Mouse (Mus musculus) kidney, adult 10 weeks (tissue): Measurements from ENCODE around the gene Lig1. TPM values are rescaled to one million over a fixed set of nuclear protein-coding genes. Genes with fewer than 3 reads are reported as not detected.

ENCODE experiments used
- polyA plus RNA-seq: library from polyadenylated mRNA; stranded (reverse); fragments of 350-450 nt; fragmentation: Illumina TruSeq; extraction: RNeasy Lipid Tissue Mini Kit (QIAGEN cat#74804); gene quantifications from one replicate; pipeline ENCODE4 v1.2.3, GENCODE M21; 2014; ENCODE audit warnings: low read depth, low replicate concordance

Gene Lig1
- polyA plus RNA-seq, result 2.9 TPM

DNA sequence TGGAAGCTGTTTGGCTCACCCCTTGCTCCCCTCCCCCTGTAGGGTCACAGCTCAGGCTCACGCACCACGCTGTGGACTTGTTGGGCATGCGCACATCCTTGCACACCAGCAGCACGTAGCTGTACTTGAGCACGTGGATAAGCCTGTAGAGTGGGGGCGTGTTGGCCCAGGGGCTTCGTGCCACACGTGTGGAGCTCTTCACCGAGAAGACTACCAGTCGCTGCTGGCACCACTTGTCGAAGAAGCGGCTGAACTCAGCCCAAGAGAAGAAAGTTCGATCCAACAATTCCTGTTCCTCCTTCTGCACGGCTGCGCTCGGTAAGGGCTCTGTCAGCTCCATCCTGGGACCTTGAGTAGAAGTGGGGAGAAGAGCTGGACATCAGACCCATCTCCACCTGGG, at the start of gene Lig1:
TSS of gene Lig1 (plus strand) at position 203 of the 400 bp plus-strand sequence.

DNA sequence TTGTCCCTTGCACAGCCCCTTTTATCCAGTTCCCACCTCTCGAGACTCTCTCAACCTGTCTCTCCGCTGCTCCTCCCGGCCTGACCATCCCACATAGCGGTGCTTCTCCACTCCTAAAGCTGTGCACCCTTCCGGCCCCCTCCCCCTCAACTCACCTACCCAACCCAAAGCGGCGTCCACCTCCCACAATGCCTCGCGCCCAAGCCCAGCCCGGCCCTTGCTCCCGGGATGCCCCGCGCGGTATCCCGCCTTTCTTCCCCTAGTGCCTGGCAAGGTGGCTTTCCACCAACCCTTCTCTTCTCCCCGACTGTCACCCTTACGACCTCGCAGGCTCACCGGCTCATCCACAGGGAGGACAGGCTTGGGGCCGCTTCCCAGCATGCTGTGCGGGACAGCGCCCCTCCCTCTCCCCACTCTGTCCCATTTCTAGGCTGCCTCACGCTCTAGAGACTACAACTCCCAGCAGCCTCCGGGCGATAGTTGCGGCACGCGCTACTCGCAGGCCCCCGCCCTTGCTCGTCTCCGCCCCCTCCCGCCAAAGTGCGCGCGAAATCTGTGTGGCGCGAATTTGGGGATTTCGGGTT, 1.3 kb downstream of the Lig1 start, which contains the start of gene Zswim9:
TSS of gene Zswim9 (minus strand) at position 414 of the 584 bp plus-strand sequence.

DNA sequence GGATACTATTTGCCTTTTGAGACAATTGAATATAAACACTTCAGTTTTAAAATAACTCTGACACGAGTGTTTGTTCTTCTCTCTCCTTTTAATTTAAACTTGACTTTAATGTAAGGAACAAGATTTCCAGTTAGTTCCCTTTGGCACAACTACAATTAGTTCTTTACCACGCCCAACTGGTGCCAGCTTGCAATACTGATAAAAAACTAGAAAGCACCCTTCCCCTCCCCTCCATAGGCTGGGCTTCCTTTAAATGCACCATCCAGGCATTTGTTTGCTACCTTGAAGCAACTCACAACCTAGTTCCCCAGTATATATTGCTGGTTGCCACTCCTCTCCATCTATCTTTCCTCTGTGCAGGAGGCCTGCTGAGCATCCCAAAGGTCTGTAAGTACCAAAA, 47.2 kb downstream of the Lig1 start, which contains the start of gene Pla2g4c:
TSS of gene Pla2g4c (plus strand) at position 340 of the 400 bp plus-strand sequence.

Other genes starting within 250 kb of the Lig1 start
- gene Chmp2a, start 242.5 kb upstream of the Lig1 start, polyA plus RNA-seq, result 117 TPM
- 64.8 TPM for gene Ube2m, start 239.0 kb upstream of the Lig1 start, polyA plus RNA-seq
- 0.36 TPM for gene Mzf1, start 222.5 kb upstream of the Lig1 start, polyA plus RNA-seq
- gene Vmn1r85, start 182.1 kb upstream of the Lig1 start, polyA plus RNA-seq, result not detected
- not detected for gene Vmn1r86, start 157.4 kb upstream of the Lig1 start, polyA plus RNA-seq
- not detected for gene Vmn1r87, start 137.1 kb upstream of the Lig1 start, polyA plus RNA-seq
- not detected for gene Vmn1r88, start 117.7 kb upstream of the Lig1 start, polyA plus RNA-seq
- not detected for gene Vmn1r89, start 64.3 kb upstream of the Lig1 start, polyA plus RNA-seq
- 4.9 TPM for gene Zswim9, start 1.4 kb downstream of the Lig1 start, polyA plus RNA-seq
- gene Pla2g4c, start 47.4 kb downstream of the Lig1 start, polyA plus RNA-seq, result 0.20 TPM
- gene Cabp5, start 120.8 kb downstream of the Lig1 start, polyA plus RNA-seq, result not detected
- gene Bsph1, start 173.6 kb downstream of the Lig1 start, polyA plus RNA-seq, result not detected